Mouse (Mus musculus) lung, embryonic 14.5 days (tissue): ENCODE measurements around the gene Kmt2a. TPM values are rescaled to one million over a fixed set of nuclear protein-coding genes. Genes with fewer than 3 reads are reported as not detected.

Source experiments
- ATAC-seq: fragments of 200-750 bp; cut with Nextera tagmentation; 2 replicates; pipeline ENCODE4 v1.8.0; 2017; ENCODE audit warnings: mild to moderate bottlenecking, moderate TSS enrichment, moderate library complexity; ENCODE audit not compliant: insufficient read depth
- DNase-seq: peaks from one replicate; pipeline ENCODE4 v3.0.0-alpha.2; 2015
- H3K27ac ChIP-seq: fragments of 300-500 bp; sonication (generic); 2 replicates; pipeline ENCODE4 v1.5.1; 2014; ENCODE audit warnings: low read depth, mild to moderate bottlenecking, moderate library complexity
- H3K27me3 ChIP-seq: fragments of 300-500 bp; sonication (generic); 2 replicates; pipeline ENCODE4 v1.6.1; 2014; ENCODE audit warnings: low read length, control low read depth; ENCODE audit not compliant: insufficient read depth
- H3K36me3 ChIP-seq: fragments of 300-500 bp; sonication (generic); 2 replicates; pipeline ENCODE4 v1.6.1; 2014; ENCODE audit warnings: control low read depth; ENCODE audit not compliant: insufficient read depth
- H3K4me1 ChIP-seq: fragments of 300-500 bp; sonication (generic); 2 replicates; pipeline ENCODE4 v1.6.1; 2014; ENCODE audit warnings: antibody characterized with exemption, control low read depth; ENCODE audit not compliant: insufficient read depth
- H3K4me2 ChIP-seq: fragments of 300-500 bp; sonication (generic); 2 replicates; pipeline ENCODE4 v1.6.1; 2014; ENCODE audit warnings: mild to moderate bottlenecking
- H3K4me3 ChIP-seq: fragments of 300-500 bp; sonication (generic); 2 replicates; pipeline ENCODE4 v1.5.1; 2014; ENCODE audit warnings: low read depth, low read length
- H3K9ac ChIP-seq: fragments of 300-500 bp; sonication (generic); 2 replicates; pipeline ENCODE4 v1.6.1; 2014
- H3K9me3 ChIP-seq: fragments of 300-500 bp; sonication (generic); 2 replicates; pipeline ENCODE4 v1.6.1; 2016; ENCODE audit warnings: low read depth, low read length, control low read depth
- CTCF ChIP-seq: IDR thresholded peaks from 2 replicates; pipeline ENCODE4 v1.5.1; 2016; ENCODE audit warnings: antibody characterized with exemption, low read depth
- WGBS: fragments of 180-500 bp; shearing (Covaris S2); extraction: QIAGEN DNeasy Blood & Tissue Kit; methylation state at CpG from one replicate; pipeline ENCODE4 v1.1.7; 2014; 5-methylcytosine and 5-hydroxymethylcytosine counted together
- polyA plus RNA-seq: library from polyadenylated mRNA; unstranded; fragments of >200 nt; fragmentation: Nextera tagmentation; extraction: Ambion mirVana; gene quantifications from 2 replicates; pipeline ENCODE4 v1.2.1, GENCODE M21; 2014

The Kmt2a gene
- polyA plus RNA-seq, 1 experiment from 2014 or later, result 14.7 TPM

- no peak overlapping the region for H3K27ac ChIP-seq
- 88% methylated on average over 10 of the region's 10 CpGs for WGBS
Measured at GRCm38 (mm10) chr9:44841241-44841640, 39.9 kb downstream of the Kmt2a start.

GRCm38 (mm10) chr9:44836439-44836838 lies 44.7 kb downstream of the Kmt2a start:
- 53% methylated on average over 7 of the region's 7 CpGs for WGBS
- peak; percentile 78 for TF ChIP-seq CTCF
- Histone ChIP-seq H3K9ac (no peak overlapping the region), H3K27ac (no peak overlapping the region), H3K4me1 (no peaks in the 10 kb centered on the region), H3K36me3 (peaks cover 90% of the 10 kb centered on the region), H3K27me3 (no peaks in the 10 kb centered on the region), H3K9me3 (no peaks in the 10 kb centered on the region), H3K4me2 (no peak overlapping the region), H3K4me3 (no peak overlapping the region)
- no peak for ATAC-seq
- DNase-seq, result peak; percentile 85

More at GRCm38 (mm10) chr9:44841241-44841640, 39.9 kb downstream of the Kmt2a start:
- peak; percentile 54 for TF ChIP-seq CTCF
- no peaks in the 10 kb centered on the region for H3K27me3 ChIP-seq
- peak; percentile 23 for DNase-seq
- peaks cover 92% of the 10 kb centered on the region for H3K36me3 ChIP-seq
- H3K9ac ChIP-seq, result no peak overlapping the region
- no peak overlapping the region for H3K4me3 ChIP-seq
- no peaks in the 10 kb centered on the region for H3K4me1 ChIP-seq
- H3K4me2 ChIP-seq, result no peak overlapping the region
- no peaks in the 10 kb centered on the region for H3K9me3 ChIP-seq
- no peak for ATAC-seq

- 75% methylated on average over 4 of the region's 4 CpGs for WGBS
- DNase-seq (peak; percentile 52), ATAC-seq (no peak)
- H3K27me3 ChIP-seq, result no peaks in the 10 kb centered on the region
- H3K9ac ChIP-seq, result no peak overlapping the region
- H3K4me2 ChIP-seq, result no peak overlapping the region
- no peak overlapping the region for H3K27ac ChIP-seq
- TF ChIP-seq CTCF, result no peak
- peaks cover 94% of the 10 kb centered on the region for H3K36me3 ChIP-seq
- no peaks in the 10 kb centered on the region for H3K9me3 ChIP-seq
- no peaks in the 10 kb centered on the region for H3K4me1 ChIP-seq
- no peak overlapping the region for H3K4me3 ChIP-seq
Measured at GRCm38 (mm10) chr9:44832356-44832755, 48.7 kb downstream of the Kmt2a start.

- no peak for DNase-seq
- 78% methylated on average over 2 of the region's 2 CpGs for WGBS
Measured at GRCm38 (mm10) chr9:44830506-44830905, 50.6 kb downstream of the Kmt2a start.

GRCm38 (mm10) chr9:44828944-44829343 lies 52.2 kb downstream of the Kmt2a start:
- DNase-seq (no peak), ATAC-seq (no peak)
- no peak for TF ChIP-seq CTCF
- Histone ChIP-seq H3K27ac (no peak overlapping the region), H3K9me3 (no peaks in the 10 kb centered on the region), H3K27me3 (no peaks in the 10 kb centered on the region), H3K9ac (no peak overlapping the region), H3K4me3 (no peak overlapping the region), H3K4me2 (no peak overlapping the region), H3K36me3 (peaks cover 96% of the 10 kb centered on the region), H3K4me1 (no peaks in the 10 kb centered on the region)
- WGBS, result 97% methylated on average over 11 of the region's 11 CpGs

More at GRCm38 (mm10) chr9:44830506-44830905, 50.6 kb downstream of the Kmt2a start:
- H3K4me1 ChIP-seq, result no peaks in the 10 kb centered on the region
- no peak overlapping the region for H3K9ac ChIP-seq
- peaks cover 96% of the 10 kb centered on the region for H3K36me3 ChIP-seq
- no peak overlapping the region for H3K27ac ChIP-seq
- no peaks in the 10 kb centered on the region for H3K9me3 ChIP-seq
- H3K4me3 ChIP-seq, result no peak overlapping the region
- H3K27me3 ChIP-seq, result no peaks in the 10 kb centered on the region
- H3K4me2 ChIP-seq, result no peak overlapping the region
- no peak for ATAC-seq
- no peak for TF ChIP-seq CTCF

- no peaks in the 10 kb centered on the region for H3K9me3 ChIP-seq
- peak; percentile 41 for DNase-seq
- no peaks in the 10 kb centered on the region for H3K4me1 ChIP-seq
- no peaks in the 10 kb centered on the region for H3K27me3 ChIP-seq
- 61% methylated on average over 7 of the region's 7 CpGs for WGBS
- TF ChIP-seq CTCF, result no peak
- no peak overlapping the region for H3K4me2 ChIP-seq
- H3K36me3 ChIP-seq, result peaks cover 99% of the 10 kb centered on the region
- no peak overlapping the region for H3K9ac ChIP-seq
- ATAC-seq, result no peak
- no peak overlapping the region for H3K4me3 ChIP-seq
- H3K27ac ChIP-seq, result no peak overlapping the region
Measured at GRCm38 (mm10) chr9:44826660-44827059, 54.4 kb downstream of the Kmt2a start.

- H3K4me2 ChIP-seq, result no peak overlapping the region
- no peaks in the 10 kb centered on the region for H3K27me3 ChIP-seq
- no peaks in the 10 kb centered on the region for H3K4me1 ChIP-seq
- ATAC-seq (no peak), DNase-seq (no peak)
- H3K36me3 ChIP-seq, result peaks cover 100% of the 10 kb centered on the region
- H3K9me3 ChIP-seq, result no peaks in the 10 kb centered on the region
- H3K27ac ChIP-seq, result no peak overlapping the region
- WGBS, result 88% methylated on average over 15 of the region's 15 CpGs
- no peak overlapping the region for H3K4me3 ChIP-seq
- no peak for TF ChIP-seq CTCF
- H3K9ac ChIP-seq, result no peak overlapping the region
Measured at GRCm38 (mm10) chr9:44819920-44820827, 60.9 kb downstream of the Kmt2a start.
